Mouse (Mus musculus) C2C12 (cell line): ENCODE measurements around the gene 4921517D22Rik.

Experiments
- CEBPB ChIP-seq: IDR thresholded peaks from one replicate; pipeline ENCODE4 v1.6.1; 2011; ENCODE audit warnings: low read depth, mild to moderate bottlenecking, control low read depth, moderate library complexity
- CTCF ChIP-seq: IDR thresholded peaks from one replicate; pipeline ENCODE4 v1.5.1; 2011; ENCODE audit not compliant: control insufficient read depth, insufficient read depth, insufficient read length
- MYOD1 ChIP-seq: IDR thresholded peaks from one replicate; pipeline ENCODE4 v1.6.1; 2011; ENCODE audit warnings: low read depth; ENCODE audit not compliant: control insufficient read depth, insufficient read length
- MYOG ChIP-seq: IDR thresholded peaks from one replicate; pipeline ENCODE4 v1.6.1; 2011; ENCODE audit not compliant: control insufficient read depth, insufficient read length; ENCODE audit errors: extremely low read depth
- USF1 ChIP-seq: IDR thresholded peaks from one replicate; pipeline ENCODE4 v1.6.1; 2011; ENCODE audit warnings: low read depth, mild to moderate bottlenecking, control low read depth, moderate library complexity

DNA sequence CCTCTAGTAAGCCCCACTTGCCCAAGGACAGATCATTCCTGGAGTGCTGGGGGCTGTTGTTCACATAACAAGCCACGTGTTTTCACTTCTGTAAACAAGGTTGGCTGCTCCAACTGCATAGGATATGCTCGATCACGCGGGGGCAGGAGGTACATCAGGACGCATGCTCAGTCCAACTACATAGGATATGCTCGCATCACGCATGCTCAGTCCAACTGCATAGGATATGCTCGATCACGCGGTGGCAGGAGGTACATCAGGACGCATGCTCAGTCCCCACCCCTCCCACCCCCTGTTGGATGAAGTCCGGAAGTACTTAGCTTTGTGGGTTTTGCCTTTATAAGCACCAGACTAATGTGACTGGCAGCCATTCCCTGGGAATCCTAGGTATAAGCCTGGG is 31.9 kb downstream of the 4921517D22Rik start:
- TF ChIP-seq USF1, result no peak
- TF ChIP-seq CTCF, result no peak
- no peak for TF ChIP-seq MYOG
- no peak for TF ChIP-seq CEBPB
- no peak for TF ChIP-seq MYOD1
